Mouse (Mus musculus): ENCODE data around the gene Mill2. TPM values are rescaled to one million over a fixed set of nuclear protein-coding genes. Genes with fewer than 3 reads are reported as not detected.

The Mill2 gene
- total and polyA plus RNA-seq, 3 experiments: not detected

DNA sequence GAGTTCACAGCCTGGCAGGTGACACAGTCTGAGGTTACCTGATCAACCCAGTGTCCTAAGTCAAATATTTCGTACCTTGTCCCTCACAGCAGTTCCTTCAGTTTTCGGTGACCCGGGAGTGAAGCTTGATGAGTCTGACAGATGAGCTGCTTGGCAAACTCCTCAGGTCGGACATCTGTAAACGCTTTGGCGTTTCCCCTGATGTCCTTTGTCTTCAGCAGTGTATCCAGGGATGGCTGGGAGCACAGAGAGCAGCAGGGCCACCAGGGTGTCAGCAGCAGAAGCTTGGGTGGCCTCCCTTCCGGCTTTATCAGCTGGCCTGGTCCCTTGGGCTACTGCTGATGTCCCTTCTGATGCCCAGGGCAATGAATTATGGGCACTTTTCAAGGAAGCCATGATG, 38.9 kb downstream of the Mill2 start:
- TF ChIP-seq ZKSCAN1 (IDR thresholded peaks at IDR 0.05; ENCODE audit: borderline replicate concordance, low read depth, low read length) (no peak), SMC3 (IDR thresholded peaks at IDR 0.05; ENCODE audit: low read depth, low read length) (no peak), MXI1 (IDR thresholded peaks at IDR 0.05; ENCODE audit: low read depth, low read length) (no peak)
- DNase-seq (ENCODE audit: extremely low read depth): no peak
- Histone ChIP-seq H3K27me3 (replicated peaks) (peaks cover 72% of the 10 kb centered on the region), H3K4me3 (replicated peaks in 1 of 3; ENCODE audit: low read depth in 2 of 3, low read length in 2 of 3, poor library complexity in 1 of 3) (no peak overlapping the region), H3K36me3 (replicated peaks in 1 of 2; ENCODE audit: control insufficient read depth in 1 of 2, insufficient read depth in 1 of 2, low read length in 1 of 2) (no peaks in the 10 kb centered on the region), H3K9ac (ENCODE audit: insufficient read depth, low read depth) (no peak overlapping the region), H3K79me2 (replicated peaks; ENCODE audit: control insufficient read depth, extremely low read depth, insufficient read depth, poor library complexity, severe bottlenecking) (no peaks in the 10 kb centered on the region), H3K27ac (ENCODE audit: insufficient read depth, low read depth) (no peak overlapping the region), H3K4me1 (ENCODE audit: control insufficient read depth in 1 of 2, insufficient read depth in 2 of 2) (peaks cover 0 to 3% of the 10 kb centered on the region in 2 experiments; a peak in 2 of 4 replicates), H3K9me3 (replicated peaks; ENCODE audit: low read length) (no peaks in the 10 kb centered on the region), H3K4me2 (ENCODE audit: insufficient read depth, low read depth, poor library complexity, severe bottlenecking) (no peak overlapping the region)
- in situ Hi-C loops (cut with MboI; ENCODE audit: low pct_ligation_motif_present, low pct_unique_long_range_greater_than_20kb, low sequenced_read_pairs): loop anchor here (10.0 kb wide), 1 partner anchor 134 kb away; no protein-coding TSS in a partner anchor
- dilution Hi-C loops (cut with MboI; ENCODE audit: extremely low pct_ligation_motif_present, extremely low pct_unique_long_range_greater_than_20kb, low sequenced_read_pairs): no loop called here

DNA sequence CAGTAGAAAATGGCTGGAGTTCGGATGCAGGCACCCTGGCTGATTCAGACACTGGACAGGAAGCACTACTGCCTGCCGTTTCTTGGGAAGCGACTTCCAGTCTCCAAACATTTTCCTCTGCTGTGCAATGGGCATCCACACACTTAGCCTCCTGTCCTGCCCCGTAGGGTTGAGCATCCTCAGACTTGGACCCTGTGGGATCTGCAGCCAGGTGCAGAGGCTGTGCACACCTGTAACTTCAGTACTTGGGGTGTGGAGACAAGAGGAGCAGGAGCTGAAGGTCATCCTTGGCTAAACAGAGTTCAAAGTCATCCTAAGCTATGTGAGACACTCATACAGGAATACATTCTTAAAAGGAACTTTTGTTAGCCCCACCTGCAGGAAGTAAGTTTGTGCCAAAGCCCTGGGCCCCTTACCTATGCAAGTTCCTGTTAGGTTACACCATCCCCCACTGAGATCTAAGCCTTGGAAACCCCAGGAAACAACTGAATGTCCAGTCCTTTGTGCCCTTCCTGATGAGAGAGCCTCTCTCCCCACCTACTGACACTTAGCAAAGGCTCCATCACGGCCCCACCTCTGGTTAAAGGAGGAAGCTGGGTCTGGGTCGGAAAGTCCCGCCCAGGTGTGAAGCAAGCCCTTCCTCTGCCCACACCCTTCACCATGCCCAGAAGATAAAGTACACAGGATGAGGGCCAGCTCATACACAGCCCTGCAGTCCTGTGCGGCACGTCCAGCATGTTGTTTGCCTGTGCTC, 44.4 kb downstream of the Mill2 start:
- in situ Hi-C loops (cut with MboI; ENCODE audit: low pct_ligation_motif_present, low pct_unique_long_range_greater_than_20kb, low sequenced_read_pairs) (no loop called here), dilution Hi-C loops (cut with MboI; ENCODE audit: extremely low pct_ligation_motif_present, extremely low pct_unique_long_range_greater_than_20kb, low sequenced_read_pairs) (no loop called here)
- Histone ChIP-seq H3K9ac (ENCODE audit: insufficient read depth, low read depth) (no peak overlapping the region), H3K36me3 (replicated peaks in 1 of 2; ENCODE audit: control insufficient read depth in 1 of 2, insufficient read depth in 1 of 2, low read length in 1 of 2) (peaks cover 0 to 6% of the 10 kb centered on the region in 2 experiments), H3K27ac (ENCODE audit: insufficient read depth, low read depth) (no peak overlapping the region), H3K27me3 (replicated peaks) (peaks cover 30% of the 10 kb centered on the region), H3K4me3 (replicated peaks in 1 of 3; ENCODE audit: low read depth in 2 of 3, low read length in 2 of 3, poor library complexity in 1 of 3) (no peak overlapping the region), H3K79me2 (replicated peaks; ENCODE audit: control insufficient read depth, extremely low read depth, insufficient read depth, poor library complexity, severe bottlenecking) (no peaks in the 10 kb centered on the region), H3K4me2 (ENCODE audit: insufficient read depth, low read depth, poor library complexity, severe bottlenecking) (no peak overlapping the region), H3K9me3 (replicated peaks; ENCODE audit: low read length) (no peaks in the 10 kb centered on the region), H3K4me1 (ENCODE audit: control insufficient read depth in 1 of 2, insufficient read depth in 2 of 2) (peaks cover 9 to 19% of the 10 kb centered on the region in 2 experiments)
- DNase-seq (ENCODE audit: extremely low read depth): peak; percentile 18
- TF ChIP-seq ELF1 (IDR thresholded peaks at IDR 0.05; ENCODE audit: low read depth, low read length): peak; percentile 13; the same call in 1 of the 2 replicates
- TF ChIP-seq PAX5 (IDR thresholded peaks at IDR 0.05; ENCODE audit: low read length): no peak

DNA sequence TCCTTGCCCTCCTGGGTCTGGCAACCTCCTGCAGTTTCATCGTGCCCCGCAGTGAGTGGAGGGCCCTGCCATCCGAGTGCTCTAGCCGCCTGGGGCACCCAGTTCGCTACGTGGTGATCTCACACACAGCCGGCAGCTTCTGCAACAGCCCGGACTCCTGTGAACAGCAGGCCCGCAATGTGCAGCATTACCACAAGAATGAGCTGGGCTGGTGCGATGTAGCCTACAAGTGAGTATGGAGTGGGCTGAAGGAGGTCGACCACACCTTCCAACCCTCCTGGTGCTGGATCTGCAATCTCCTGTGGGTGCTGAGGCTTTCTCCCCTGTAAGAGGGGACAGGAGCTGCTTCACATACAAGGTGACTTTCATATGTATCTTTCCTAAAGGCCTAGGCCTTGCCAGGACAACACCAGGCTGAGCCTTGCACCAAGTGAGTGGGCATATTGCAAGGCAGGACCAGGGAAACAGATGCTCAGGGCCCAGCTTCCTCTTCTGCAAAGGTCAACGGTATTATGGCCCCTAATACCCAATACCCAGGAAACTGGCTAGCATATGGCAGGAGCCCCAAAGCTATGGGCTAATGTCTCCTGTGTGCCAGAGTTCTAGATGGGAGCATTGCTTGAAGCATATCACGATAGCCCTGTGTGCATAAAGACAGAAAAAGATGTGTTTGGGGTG, 45.1 kb downstream of the Mill2 start:
- Histone ChIP-seq H3K4me1 (ENCODE audit: control insufficient read depth in 1 of 2, insufficient read depth in 2 of 2) (peaks cover 9 to 19% of the 10 kb centered on the region in 2 experiments), H3K36me3 (replicated peaks in 1 of 2; ENCODE audit: control insufficient read depth in 1 of 2, insufficient read depth in 1 of 2, low read length in 1 of 2) (peaks cover 0 to 6% of the 10 kb centered on the region in 2 experiments), H3K79me2 (replicated peaks; ENCODE audit: control insufficient read depth, extremely low read depth, insufficient read depth, poor library complexity, severe bottlenecking) (no peaks in the 10 kb centered on the region), H3K9me3 (replicated peaks; ENCODE audit: low read length) (no peaks in the 10 kb centered on the region), H3K4me3 (replicated peaks in 1 of 3; ENCODE audit: low read depth in 2 of 3, low read length in 2 of 3, poor library complexity in 1 of 3) (no peak overlapping the region), H3K9ac (ENCODE audit: insufficient read depth, low read depth) (no peak overlapping the region), H3K27ac (ENCODE audit: insufficient read depth, low read depth) (no peak overlapping the region), H3K27me3 (replicated peaks) (peaks cover 23% of the 10 kb centered on the region), H3K4me2 (ENCODE audit: insufficient read depth, low read depth, poor library complexity, severe bottlenecking) (no peak overlapping the region)
- dilution Hi-C loops (cut with MboI; ENCODE audit: extremely low pct_ligation_motif_present, extremely low pct_unique_long_range_greater_than_20kb, low sequenced_read_pairs) (no loop called here), in situ Hi-C loops (cut with MboI; ENCODE audit: low pct_ligation_motif_present, low pct_unique_long_range_greater_than_20kb, low sequenced_read_pairs) (no loop called here)
- DNase-seq (ENCODE audit: extremely low read depth): no peak
- TF ChIP-seq MEF2A (IDR thresholded peaks at IDR 0.05; ENCODE audit: borderline replicate concordance, low read depth, low read length) (no peak), RAD21 (IDR thresholded peaks at IDR 0.05; ENCODE audit: low read depth, low read length) (no peak), TCF12 (IDR thresholded peaks at IDR 0.05; ENCODE audit: low read depth, low read length) (no peak), PAX5 (IDR thresholded peaks at IDR 0.05; ENCODE audit: low read length) (no peak), MAX (IDR thresholded peaks at IDR 0.05; ENCODE audit: low read length) (no peak), ZKSCAN1 (IDR thresholded peaks at IDR 0.05; ENCODE audit: borderline replicate concordance, low read depth, low read length) (no peak), BHLHE40 (IDR thresholded peaks at IDR 0.05; ENCODE audit: low read depth, low read length) (no peak), IRF4 (IDR thresholded peaks at IDR 0.05; ENCODE audit: low read depth, low read length) (no peak), CTCF (conservative IDR thresholded peaks at IDR 0.05 in 1 of 2, IDR thresholded peaks at IDR 0.05 in 1 of 2; ENCODE audit: low read depth in 2 of 2, low read length in 2 of 2) (no peak), MAFK (IDR thresholded peaks at IDR 0.05; ENCODE audit: insufficient replicate concordance, low read length) (no peak)

Measured in CH12.LX (cell line).